Mouse (Mus musculus): ENCODE results near the gene Picalm.

DNA sequence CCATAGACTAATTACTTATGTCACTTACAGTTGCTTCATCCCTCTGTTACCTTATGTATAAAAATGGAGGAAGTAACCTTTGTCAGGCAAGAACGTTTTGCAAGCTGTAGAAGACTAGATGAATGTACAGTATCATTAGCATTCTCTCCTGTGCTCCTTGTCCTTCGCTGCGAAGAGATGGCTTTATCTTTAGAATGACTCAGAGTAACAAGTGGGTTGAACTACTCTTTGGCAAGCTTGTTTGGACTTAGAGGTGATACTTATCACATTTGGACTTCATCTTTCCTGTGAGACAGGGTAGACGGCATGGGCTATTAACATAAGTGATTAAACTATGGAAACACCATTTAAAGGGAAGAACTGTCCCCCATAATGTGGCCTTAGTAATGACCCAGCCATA is 31.8 kb upstream of the Picalm start:
- TF ChIP-seq POLR2A (IDR thresholded peaks at IDR 0.05; ENCODE audit: low read depth, low read length) (no peak), CTCF (conservative IDR thresholded peaks at IDR 0.05; ENCODE audit: insufficient read depth, insufficient read length, low read depth, low read length) (no peak)
